Mouse (Mus musculus) midbrain, embryonic 14.5 days (tissue): ENCODE measurements around the gene Tm2d1. TPM values are rescaled to one million over a fixed set of nuclear protein-coding genes. Genes with fewer than 3 reads are reported as not detected.

Source experiments
- ATAC-seq: fragments of 200-750 bp; cut with Nextera tagmentation; 2 replicates; pipeline ENCODE4 v1.8.0; 2017; ENCODE audit warnings: moderate number of reproducible peaks, moderate library complexity; ENCODE audit not compliant: low FRiP score, low TSS enrichment
- DNase-seq: peaks from one replicate; pipeline ENCODE4 v3.0.0-alpha.2; 2015
- H3K27ac ChIP-seq: fragments of 300-500 bp; sonication (generic); replicated peaks from 2 replicates; pipeline ENCODE4 v1.5.1; 2014; ENCODE audit warnings: mild to moderate bottlenecking, low read depth, low read length, moderate library complexity
- H3K27me3 ChIP-seq: fragments of 300-500 bp; sonication (generic); 2 replicates; pipeline ENCODE4 v1.6.1; 2014; ENCODE audit warnings: low read length, control low read depth, mixed read lengths; ENCODE audit not compliant: control insufficient read depth, insufficient read depth
- H3K36me3 ChIP-seq: fragments of 300-500 bp; sonication (generic); 2 replicates; pipeline ENCODE4 v1.6.1; 2014; ENCODE audit warnings: low read length, control low read depth; ENCODE audit not compliant: control insufficient read depth, insufficient read depth
- H3K4me1 ChIP-seq: fragments of 300-500 bp; sonication (generic); 2 replicates; pipeline ENCODE4 v1.6.1; 2014; ENCODE audit warnings: mild to moderate bottlenecking, antibody characterized with exemption, low read length, control low read depth; ENCODE audit not compliant: control insufficient read depth, insufficient read depth
- H3K4me2 ChIP-seq: fragments of 300-500 bp; sonication (generic); 2 replicates; pipeline ENCODE4 v1.6.1; 2014; ENCODE audit warnings: mild to moderate bottlenecking, low read length, moderate library complexity
- H3K4me3 ChIP-seq: fragments of 300-500 bp; sonication (generic); replicated peaks from 2 replicates; pipeline ENCODE4 v1.5.1; 2014; ENCODE audit warnings: low read depth, low read length
- H3K9ac ChIP-seq: fragments of 300-500 bp; sonication (generic); replicated peaks from 2 replicates; pipeline ENCODE4 v1.6.1; 2014; ENCODE audit warnings: mild to moderate bottlenecking, low read length, moderate library complexity
- H3K9me3 ChIP-seq: fragments of 300-500 bp; sonication (generic); 2 replicates; pipeline ENCODE4 v1.6.1; 2016; ENCODE audit warnings: low read length, control low read depth, mixed read lengths; ENCODE audit not compliant: control insufficient read depth
- WGBS: fragments of 180-500 bp; shearing (Covaris S2); extraction: QIAGEN DNeasy Blood & Tissue Kit; methylation state at CpG from one replicate; pipeline ENCODE4 v1.1.7; 2014; 5-methylcytosine and 5-hydroxymethylcytosine counted together
- polyA plus RNA-seq: library from polyadenylated mRNA; unstranded; fragments of >200 nt; fragmentation: Nextera tagmentation; extraction: Ambion mirVana; gene quantifications from 2 replicates; pipeline ENCODE4 v1.2.1, GENCODE M21; 2014

Gene Tm2d1
- polyA plus RNA-seq, 1 experiment from 2014 or later = 128 TPM

DNA sequence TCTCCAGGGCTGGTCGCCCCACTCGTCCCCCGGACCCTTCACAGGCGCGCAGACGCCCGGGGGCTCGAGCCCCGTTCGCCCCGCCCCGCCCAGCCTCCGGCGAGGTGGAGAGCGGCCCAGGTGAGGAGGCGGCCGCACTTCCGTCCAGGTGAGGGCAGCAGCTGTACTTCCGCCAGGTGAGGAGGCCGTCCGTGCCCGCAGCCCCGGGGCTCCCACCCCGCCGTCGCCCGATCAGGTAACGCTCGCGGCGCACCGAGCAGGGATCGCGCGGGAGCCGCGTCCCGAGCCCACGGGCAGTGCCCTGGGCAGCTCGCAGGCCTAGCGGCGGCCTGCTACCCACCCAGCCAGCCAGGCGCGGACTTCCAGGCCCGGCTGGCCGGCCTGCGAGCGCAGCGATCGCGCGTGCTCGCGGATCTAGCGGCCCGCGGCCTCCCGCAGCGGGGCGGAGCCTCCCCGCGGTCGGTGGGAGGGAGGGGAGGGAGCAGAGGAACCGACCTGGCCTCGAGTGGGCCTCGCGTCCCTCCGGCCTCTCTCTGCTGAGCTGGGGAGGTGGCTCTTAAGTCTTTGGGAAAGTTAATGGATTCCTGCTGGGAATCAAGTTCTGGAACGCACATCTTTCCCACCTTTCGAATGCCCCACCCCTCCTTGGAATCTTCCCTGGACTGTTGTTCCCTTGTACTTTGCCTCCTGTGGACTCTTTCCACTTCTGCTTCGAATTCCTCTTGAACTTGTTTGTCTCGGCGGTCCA, 12.8 kb upstream of the Tm2d1 start, which contains the start of gene Patj:
Patj (plus strand) TSS at position 96 of the 748 bp plus-strand sequence.
- peak; percentile 85 for DNase-seq
- peak within 1 kb of the TSS; percentile 88 for H3K4me2 ChIP-seq
- 0 out of 2 replicates have a peak, but pooled peaks cover 5% of the 10 kb centered on the region for H3K4me1 ChIP-seq
- no peaks in the 10 kb centered on the region for H3K9me3 ChIP-seq
- peak within 1 kb of the TSS; percentile 80 for H3K27ac ChIP-seq
- H3K4me3 ChIP-seq = peak within 1 kb of the TSS; percentile 80
- H3K36me3 ChIP-seq = no peaks in the 10 kb centered on the region
- WGBS = 1% methylated on average over 73 of the region's 73 CpGs
- peak within 1 kb of the TSS; percentile 98 for H3K9ac ChIP-seq
- no peaks in the 10 kb centered on the region for H3K27me3 ChIP-seq
- ATAC-seq = peak; percentile 83

GRCm38 (mm10) chr4:98395346-98395689, 12.2 kb upstream of the Tm2d1 start:
- ATAC-seq (no peak), DNase-seq (peak; percentile 64)
- H3K27me3 ChIP-seq = no peaks in the 10 kb centered on the region
- 0 out of 2 replicates have a peak, but pooled peaks cover 5% of the 10 kb centered on the region for H3K4me1 ChIP-seq
- 2% methylated on average over 7 of the region's 7 CpGs for WGBS
- H3K9ac ChIP-seq = peak overlapping the region; percentile 98
- H3K4me3 ChIP-seq = peak overlapping the region; percentile 80
- no peaks in the 10 kb centered on the region for H3K36me3 ChIP-seq
- no peaks in the 10 kb centered on the region for H3K9me3 ChIP-seq
- peak overlapping the region; percentile 80 for H3K27ac ChIP-seq
- peak overlapping the region; percentile 88 for H3K4me2 ChIP-seq

DNA sequence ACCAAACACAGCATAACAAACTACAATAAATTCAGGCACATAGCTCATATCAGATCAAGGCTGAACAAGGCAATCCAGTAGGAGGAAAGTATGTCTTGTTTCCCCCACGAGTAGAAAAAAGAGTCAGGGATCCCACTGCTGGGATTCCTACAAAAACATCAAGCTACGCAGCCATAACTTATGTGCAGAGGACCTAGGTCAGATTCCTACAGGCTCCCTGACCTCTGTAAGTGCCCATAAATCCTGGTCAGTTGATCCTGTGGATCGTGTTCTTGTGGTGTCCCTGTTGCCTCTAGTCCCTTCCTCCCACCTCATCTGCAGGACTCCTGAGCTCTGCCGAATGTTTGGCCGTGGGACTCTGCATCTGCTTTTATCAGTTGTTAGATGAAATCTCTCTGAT, 1.9 kb upstream of the Tm2d1 start:
- H3K9me3 ChIP-seq = no peaks in the 10 kb centered on the region
- ATAC-seq (no peak), DNase-seq (no peak)
- 81% methylated on average over 5 of the region's 5 CpGs for WGBS
- H3K9ac ChIP-seq = no peak overlapping the region
- H3K4me3 ChIP-seq = no peak overlapping the region
- H3K4me1 ChIP-seq = peaks cover 4% of the 10 kb centered on the region
- no peaks in the 10 kb centered on the region for H3K27me3 ChIP-seq
- no peak overlapping the region for H3K4me2 ChIP-seq
- H3K27ac ChIP-seq = no peak overlapping the region
- H3K36me3 ChIP-seq = no peaks in the 10 kb centered on the region

DNA sequence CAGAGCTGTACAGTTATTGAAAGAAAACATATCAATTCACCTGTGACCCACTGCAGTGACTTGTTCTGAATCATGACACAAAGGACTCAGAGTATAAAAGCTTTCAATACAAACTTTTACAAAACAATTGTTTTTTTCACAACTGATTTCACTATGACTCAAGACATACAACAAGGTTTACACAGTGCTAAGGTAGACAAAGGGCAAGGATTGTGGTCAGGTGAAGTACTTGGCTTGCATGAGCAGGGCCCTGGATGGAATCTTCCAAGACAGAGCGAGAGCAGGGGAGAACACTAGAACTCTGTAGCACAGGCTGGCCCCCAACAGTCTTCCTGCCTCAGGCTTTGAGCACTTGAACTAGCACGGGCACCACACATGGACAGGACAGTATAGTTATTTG, 6.2 kb downstream of the Tm2d1 start:
- H3K4me2 ChIP-seq = no peak overlapping the region
- peaks cover 11% of the 10 kb centered on the region; the same call in 1 of the 2 replicates for H3K36me3 ChIP-seq
- ATAC-seq (no peak), DNase-seq (no peak)
- no peaks in the 10 kb centered on the region for H3K27me3 ChIP-seq
- no peak overlapping the region for H3K4me3 ChIP-seq
- H3K9ac ChIP-seq = no peak overlapping the region
- WGBS = 96% methylated on average over 2 of the region's 2 CpGs
- no peaks in the 10 kb centered on the region for H3K9me3 ChIP-seq
- no peak overlapping the region for H3K27ac ChIP-seq
- no peaks in the 10 kb centered on the region; the same call in 1 of the 2 replicates for H3K4me1 ChIP-seq

DNA sequence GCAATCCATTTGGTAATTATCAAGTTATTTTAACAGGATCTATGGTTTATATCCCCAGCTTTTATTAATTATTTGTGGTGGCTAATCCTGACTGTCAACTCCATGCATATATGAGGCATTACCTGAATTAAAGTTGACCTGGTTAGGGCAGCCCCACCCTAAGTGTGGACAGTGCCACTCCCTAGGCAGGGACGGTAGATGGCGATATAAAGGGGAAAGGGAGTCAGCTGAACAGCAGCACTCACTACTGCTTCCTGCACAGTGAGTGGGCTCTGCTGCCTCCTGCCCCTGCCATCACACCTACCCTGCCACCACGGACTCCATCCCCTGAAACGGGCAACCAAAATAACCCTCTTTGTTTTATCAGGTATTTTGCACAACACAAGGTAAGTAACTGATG, 7.7 kb downstream of the Tm2d1 start:
- ATAC-seq (0 out of 2 replicates have a peak, but pooled peaks have one; percentile 11), DNase-seq (no peak)
- Histone ChIP-seq H3K4me2 (no peak overlapping the region), H3K36me3 (peaks cover 18% of the 10 kb centered on the region; the same call in 1 of the 2 replicates), H3K27ac (no peak overlapping the region), H3K9me3 (no peaks in the 10 kb centered on the region), H3K4me3 (no peak overlapping the region), H3K27me3 (no peaks in the 10 kb centered on the region), H3K9ac (no peak overlapping the region), H3K4me1 (no peaks in the 10 kb centered on the region)
- 58% methylated on average over 4 of the region's 4 CpGs for WGBS

- Histone ChIP-seq H3K9ac (no peak overlapping the region), H3K9me3 (no peaks in the 10 kb centered on the region), H3K4me2 (no peak overlapping the region), H3K27me3 (no peaks in the 10 kb centered on the region), H3K4me3 (no peak overlapping the region), H3K36me3 (peaks cover 30% of the 10 kb centered on the region), H3K4me1 (no peaks in the 10 kb centered on the region), H3K27ac (no peak overlapping the region)
- DNase-seq (no peak), ATAC-seq (no peak)
- WGBS = 95% methylated on average over 9 of the region's 9 CpGs
These were observed 24.9 kb downstream of the Tm2d1 start for GRCm38 (mm10) chr4:98358034-98358809.

DNA sequence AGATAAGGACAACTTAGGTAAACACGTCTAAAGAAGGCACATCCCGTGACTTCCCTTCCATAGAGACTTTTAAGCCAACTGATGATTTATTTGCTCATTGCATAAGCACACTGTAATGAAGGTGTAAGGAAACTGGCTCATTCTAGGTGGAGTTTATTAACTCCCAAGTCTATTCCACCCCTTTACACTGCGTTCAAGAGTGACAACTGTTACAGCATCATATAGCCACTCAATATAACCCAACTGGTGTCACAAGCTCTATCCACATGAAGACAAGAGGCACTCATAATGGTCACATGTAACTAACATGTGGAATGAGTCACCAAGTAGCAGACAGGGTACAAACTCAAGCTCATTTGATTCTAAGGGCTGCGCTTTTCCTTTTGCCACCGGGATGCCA, 34.5 kb downstream of the Tm2d1 start:
- Histone ChIP-seq H3K27ac (no peak overlapping the region), H3K36me3 (0 out of 2 replicates have a peak, but pooled peaks cover 6% of the 10 kb centered on the region)

GRCm38 (mm10) chr4:98345783-98346182, 37.3 kb downstream of the Tm2d1 start:
- Histone ChIP-seq H3K9me3 (no peaks in the 10 kb centered on the region), H3K36me3 (no peaks in the 10 kb centered on the region), H3K27ac (no peak overlapping the region), H3K4me3 (no peak overlapping the region), H3K9ac (no peak overlapping the region), H3K27me3 (no peaks in the 10 kb centered on the region), H3K4me2 (no peak overlapping the region), H3K4me1 (no peaks in the 10 kb centered on the region)
- DNase-seq (no peak), ATAC-seq (no peak)
- WGBS = 91% methylated on average over 10 of the region's 10 CpGs

More for the DNA sequence above, 34.5 kb downstream of the Tm2d1 start:
- H3K27me3 ChIP-seq = no peaks in the 10 kb centered on the region
- WGBS = 93% methylated on average over 5 of the region's 5 CpGs
- DNase-seq (no peak), ATAC-seq (no peak)
- no peak overlapping the region for H3K4me3 ChIP-seq
- no peaks in the 10 kb centered on the region for H3K9me3 ChIP-seq
- no peaks in the 10 kb centered on the region for H3K4me1 ChIP-seq
- no peak overlapping the region for H3K9ac ChIP-seq
- H3K4me2 ChIP-seq = no peak overlapping the region
